Mouse (Mus musculus): ENCODE results near the gene Gm14597. TPM values are rescaled to one million over a fixed set of nuclear protein-coding genes. Genes with fewer than 3 reads are reported as not detected.
"Not testable (repeated sequence)": the region's sequence is repeated elsewhere in the genome, so short reads cannot be mapped to it uniquely, and the experiment has no call there.

Gm14597 gene
- not detected in 2 replicates for polyA plus RNA-seq (2015; fragmentation: Nextera tagmentation; extraction: Ambion mirVana)

- not testable (repeated sequence) for H3K27me3 ChIP-seq; H3K4me1 ChIP-seq (replicated peaks); ATAC-seq (ENCODE audit: low FRiP score, low read depth); H3K9me3 ChIP-seq; H3K36me3 ChIP-seq
- WGBS = 65% methylated on average over 3 of the region's 4 CpGs
- Histone ChIP-seq H3K9ac (peak within 1 kb of the TSS; percentile 55), H3K4me3 (peak within 1 kb of the TSS; percentile 49), H3K27ac (replicated peaks) (peak within 1 kb of the TSS; percentile 86), H3K4me2 (peak within 1 kb of the TSS; percentile 55)
Measured at GRCm38 (mm10) chrX:53608879-53609278, at the start of gene Gm14597. Gm14597 (minus strand) TSS chrX:53608979.

- not testable (repeated sequence) for H3K27ac ChIP-seq (replicated peaks); H3K9ac ChIP-seq; H3K4me1 ChIP-seq (replicated peaks); H3K27me3 ChIP-seq; H3K4me3 ChIP-seq; ATAC-seq (ENCODE audit: low FRiP score, low read depth); H3K4me2 ChIP-seq; H3K36me3 ChIP-seq; H3K9me3 ChIP-seq
- WGBS = 68% methylated on average over 4 of the region's 4 CpGs
Measured at GRCm38 (mm10) chrX:53652917-53653316, 44.1 kb upstream of the Gm14597 start.

- 0 out of 2 replicates have a peak, but pooled peaks cover 2% of the 10 kb centered on the region for H3K4me1 ChIP-seq (replicated peaks)
- WGBS = 75% methylated on average over 6 of the region's 6 CpGs
- ATAC-seq (ENCODE audit: low FRiP score, low read depth) = no peak
- no peaks in the 10 kb centered on the region for H3K27me3 ChIP-seq
- H3K4me3 ChIP-seq = no peak overlapping the region
- H3K4me2 ChIP-seq = no peak overlapping the region
- H3K36me3 ChIP-seq = no peaks in the 10 kb centered on the region
- no peaks in the 10 kb centered on the region for H3K9me3 ChIP-seq
- H3K27ac ChIP-seq (replicated peaks) = no peak overlapping the region
- H3K9ac ChIP-seq = no peak overlapping the region
Measured at GRCm38 (mm10) chrX:53645885-53646284, 37.1 kb upstream of the Gm14597 start.

- Histone ChIP-seq H3K4me2 (peak within 1 kb of the TSS; percentile 55), H3K4me3 (peak within 1 kb of the TSS; percentile 36), H3K27ac (replicated peaks) (peak within 1 kb of the TSS; percentile 57)
- H3K9me3 ChIP-seq; H3K27me3 ChIP-seq; H3K36me3 ChIP-seq; H3K4me1 ChIP-seq (replicated peaks); H3K9ac ChIP-seq: not testable (repeated sequence)
- peak; percentile 96 for ATAC-seq (ENCODE audit: low FRiP score, low read depth)
- 9% methylated on average over 12 of the region's 50 CpGs for WGBS
Measured at GRCm38 (mm10) chrX:53642980-53643961, 34.5 kb upstream of the Gm14597 start, which contains the start of gene Rtl8a. Rtl8a (minus strand) TSS chrX:53643682.

- peak overlapping the region; percentile 32 for H3K4me3 ChIP-seq
- 50% methylated on average over 3 of the region's 4 CpGs for WGBS
Measured at GRCm38 (mm10) chrX:53642604-53642979, 33.8 kb upstream of the Gm14597 start.

GRCm38 (mm10) chrX:53638107-53638506, 29.3 kb upstream of the Gm14597 start:
- H3K4me2 ChIP-seq; H3K36me3 ChIP-seq; H3K9me3 ChIP-seq; ATAC-seq (ENCODE audit: low FRiP score, low read depth); H3K4me3 ChIP-seq; H3K9ac ChIP-seq; H3K4me1 ChIP-seq (replicated peaks); H3K27me3 ChIP-seq; H3K27ac ChIP-seq (replicated peaks): not testable (repeated sequence)
- WGBS = 49% methylated on average over 3 of the region's 3 CpGs

More at GRCm38 (mm10) chrX:53642604-53642979, 33.8 kb upstream of the Gm14597 start:
- peak overlapping the region; percentile 46 for H3K4me2 ChIP-seq
- not testable (repeated sequence) for H3K4me1 ChIP-seq (replicated peaks); H3K36me3 ChIP-seq; H3K9ac ChIP-seq; H3K27me3 ChIP-seq; H3K27ac ChIP-seq (replicated peaks); ATAC-seq (ENCODE audit: low FRiP score, low read depth); H3K9me3 ChIP-seq

- not testable (repeated sequence) for H3K9me3 ChIP-seq; ATAC-seq (ENCODE audit: low FRiP score, low read depth); H3K4me1 ChIP-seq (replicated peaks); H3K27ac ChIP-seq (replicated peaks); H3K4me3 ChIP-seq; H3K4me2 ChIP-seq; H3K27me3 ChIP-seq; H3K9ac ChIP-seq; H3K36me3 ChIP-seq
Measured at GRCm38 (mm10) chrX:53611395-53611794, 2.6 kb upstream of the Gm14597 start.

- ATAC-seq (ENCODE audit: low FRiP score, low read depth) = no peak
- 6% methylated on average over 3 of the region's 3 CpGs for WGBS
Measured at GRCm38 (mm10) chrX:53610571-53610970, 1.8 kb upstream of the Gm14597 start.

GRCm38 (mm10) chrX:53608122-53608813, 511 bp downstream of the Gm14597 start:
- peak; percentile 68 for ATAC-seq (ENCODE audit: low FRiP score, low read depth)
- Histone ChIP-seq H3K9ac (peak overlapping the region; percentile 55), H3K4me3 (peak overlapping the region; percentile 49), H3K27me3 (no peaks in the 10 kb centered on the region), H3K9me3 (no peaks in the 10 kb centered on the region), H3K4me1 (replicated peaks) (no peaks in the 10 kb centered on the region), H3K4me2 (peak overlapping the region; percentile 55), H3K36me3 (no peaks in the 10 kb centered on the region), H3K27ac (replicated peaks) (peak overlapping the region; percentile 86)
- WGBS = 23% methylated on average over 18 of the region's 18 CpGs

More at GRCm38 (mm10) chrX:53610571-53610970, 1.8 kb upstream of the Gm14597 start:
- H3K9me3 ChIP-seq = no peaks in the 10 kb centered on the region
- no peak overlapping the region for H3K4me3 ChIP-seq
- no peak overlapping the region for H3K4me2 ChIP-seq
- H3K27me3 ChIP-seq = no peaks in the 10 kb centered on the region
- no peaks in the 10 kb centered on the region for H3K4me1 ChIP-seq (replicated peaks)
- no peak overlapping the region for H3K27ac ChIP-seq (replicated peaks)
- H3K36me3 ChIP-seq = no peaks in the 10 kb centered on the region
- H3K9ac ChIP-seq = no peak overlapping the region

- Histone ChIP-seq H3K4me2 (peak within 1 kb of the TSS; percentile 55), H3K9me3 (no peaks in the 10 kb centered on the region), H3K4me1 (replicated peaks) (no peaks in the 10 kb centered on the region), H3K27me3 (no peaks in the 10 kb centered on the region), H3K4me3 (peak within 1 kb of the TSS; percentile 49), H3K36me3 (no peaks in the 10 kb centered on the region), H3K27ac (replicated peaks) (peak within 1 kb of the TSS; percentile 86), H3K9ac (peak within 1 kb of the TSS; percentile 55)
- ATAC-seq (ENCODE audit: low FRiP score, low read depth) = peak; percentile 96
- WGBS = 35% methylated on average over 20 of the region's 20 CpGs
Measured at GRCm38 (mm10) chrX:53607242-53608121, 1.3 kb downstream of the Gm14597 start, which contains the start of gene Rtl8c. Rtl8c (plus strand) TSS chrX:53608032.

- not testable (repeated sequence) for ATAC-seq (ENCODE audit: low FRiP score, low read depth); H3K4me2 ChIP-seq; H3K36me3 ChIP-seq; H3K9me3 ChIP-seq; H3K27me3 ChIP-seq; H3K27ac ChIP-seq (replicated peaks); H3K4me3 ChIP-seq; H3K9ac ChIP-seq; H3K4me1 ChIP-seq (replicated peaks)
- 13% methylated on average over 1 of the region's 1 CpGs for WGBS
Measured at GRCm38 (mm10) chrX:53606176-53606575, 2.6 kb downstream of the Gm14597 start.

All from hindbrain, embryonic 15.5 days (tissue).